Mouse (Mus musculus) heart, adult 2 months (tissue): ENCODE measurements at regions not wholly inside any gene's neighbourhood (a gene's known extent, or its start where the extent isn't known, plus 50 kb on each side); places are given as distances from the start of the nearest gene placed in this dataset.

Experiments
- CTCF ChIP-seq: fragments of 200-600 bp; IDR thresholded peaks from 2 replicates; pipeline ENCODE4 v1.8.1; 2022; ENCODE audit warnings: antibody characterized with exemption, mild to moderate bottlenecking, moderate library complexity
- POLR2A ChIP-seq: fragments of 200-500 bp; IDR thresholded peaks from 2 replicates; pipeline ENCODE4 v1.6.1; 2011; ENCODE audit warnings: mild to moderate bottlenecking, low read depth, low read length, control low read depth; ENCODE audit not compliant: insufficient read depth

DNA sequence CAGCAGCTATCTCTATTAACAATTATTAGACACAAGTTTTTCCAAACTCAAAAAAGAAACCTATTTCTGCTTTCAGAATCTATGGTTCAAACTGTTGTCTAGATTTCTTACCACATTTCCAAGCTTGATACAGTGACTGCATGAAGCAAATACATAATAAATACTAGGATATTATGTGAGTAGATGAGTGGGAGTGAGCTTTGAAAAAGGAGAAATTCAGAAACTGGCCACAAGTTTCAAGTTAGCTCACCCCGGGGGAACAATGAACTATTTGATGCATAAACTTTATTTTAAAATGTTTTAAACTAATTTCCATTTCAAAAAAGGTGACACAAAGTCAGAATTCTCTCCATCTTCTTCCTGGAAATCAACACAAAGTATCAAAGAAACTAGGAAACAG lies 114.3 kb downstream of the Kctd12 start:
- TF ChIP-seq POLR2A (no peak), CTCF (no peak)
